Mouse (Mus musculus) embryonic facial prominence, embryonic 14.5 days (tissue): ENCODE results near the gene Spata1. TPM values are rescaled to one million over a fixed set of nuclear protein-coding genes. Genes with fewer than 3 reads are reported as not detected.

Source experiments
- ATAC-seq: fragments of 200-750 bp; cut with Nextera tagmentation; 2 replicates; pipeline ENCODE4 v1.8.0; 2017; ENCODE audit warnings: low read depth, moderate number of reproducible peaks, moderate TSS enrichment
- DNase-seq: peaks from one replicate; pipeline ENCODE4 v3.0.0-alpha.2; 2015; ENCODE audit warnings: low spot score
- H3K27ac ChIP-seq: fragments of 300-500 bp; sonication (generic); replicated peaks from 2 replicates; pipeline ENCODE4 v1.5.1; 2014; ENCODE audit warnings: low read depth, mild to moderate bottlenecking, low read length, moderate library complexity
- H3K27me3 ChIP-seq: fragments of 300-500 bp; sonication (generic); replicated peaks from 2 replicates; pipeline ENCODE4 v1.6.1; 2014; ENCODE audit warnings: low read length; ENCODE audit not compliant: control insufficient read depth, insufficient read depth
- H3K36me3 ChIP-seq: fragments of 300-500 bp; sonication (generic); 2 replicates; pipeline ENCODE4 v1.6.1; 2014; ENCODE audit warnings: low read length, mixed read lengths; ENCODE audit not compliant: control insufficient read depth, insufficient read depth
- H3K4me1 ChIP-seq: fragments of 300-500 bp; sonication (generic); 2 replicates; pipeline ENCODE4 v1.6.1; 2014; ENCODE audit warnings: antibody characterized with exemption, low read length; ENCODE audit not compliant: control insufficient read depth, insufficient read depth
- H3K4me2 ChIP-seq: fragments of 300-500 bp; sonication (generic); 2 replicates; pipeline ENCODE4 v1.6.1; 2014; ENCODE audit warnings: low read depth, mild to moderate bottlenecking, low read length, moderate library complexity, mixed read lengths
- H3K4me3 ChIP-seq: fragments of 300-500 bp; sonication (generic); 2 replicates; pipeline ENCODE4 v1.5.1; 2014; ENCODE audit warnings: low read depth, mild to moderate bottlenecking, low read length
- H3K9ac ChIP-seq: fragments of 300-500 bp; sonication (generic); 2 replicates; pipeline ENCODE4 v1.6.1; 2014; ENCODE audit warnings: low read depth, mild to moderate bottlenecking, low read length, moderate library complexity, mixed read lengths
- H3K9me3 ChIP-seq: fragments of 300-500 bp; sonication (generic); 2 replicates; pipeline ENCODE4 v1.6.1; 2016; ENCODE audit warnings: low read length; ENCODE audit not compliant: control insufficient read depth
- WGBS: fragments of 180-500 bp; shearing (Covaris S2); extraction: QIAGEN DNeasy Blood & Tissue Kit; methylation state at CpG from one replicate; pipeline ENCODE4 v1.1.7; 2014; 5-methylcytosine and 5-hydroxymethylcytosine counted together
- polyA plus RNA-seq: library from polyadenylated mRNA; unstranded; fragments of >200 nt; fragmentation: Nextera tagmentation; extraction: Ambion mirVana; gene quantifications from 2 replicates; pipeline ENCODE4 v1.2.1, GENCODE M21; 2014

Spata1 gene
- polyA plus RNA-seq, 1 experiment from 2014 or later, result 6.0 TPM

DNA sequence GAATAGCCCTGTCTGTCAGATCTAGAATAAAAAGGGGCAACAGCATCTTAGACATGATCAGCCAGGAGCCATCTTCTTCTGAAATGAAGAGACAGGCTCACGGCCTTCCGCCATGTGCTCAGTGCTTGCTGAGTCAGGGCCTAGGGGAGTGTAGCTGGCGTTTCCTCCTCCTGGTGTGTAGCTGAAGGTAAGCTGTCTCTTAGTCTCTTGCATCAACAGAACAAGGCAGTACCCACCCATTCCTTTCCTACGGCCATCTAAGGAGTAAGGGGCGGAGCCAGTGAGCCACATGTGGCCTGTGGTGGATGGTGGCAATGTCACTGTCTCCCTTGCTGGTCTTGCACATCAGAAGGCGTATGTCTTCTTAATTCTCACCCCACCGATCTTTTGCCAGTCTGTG lies 89.4 kb downstream of the Spata1 start:
- no peak overlapping the region for H3K27ac ChIP-seq
- H3K27me3 ChIP-seq, result no peaks in the 10 kb centered on the region
- no peaks in the 10 kb centered on the region for H3K9me3 ChIP-seq
- 86% methylated on average over 7 of the region's 7 CpGs for whole genome bisulfite sequencing
- no peak for DNase-seq
- ATAC-seq, result no peak
- no peak overlapping the region for H3K9ac ChIP-seq
- no peak overlapping the region for H3K4me2 ChIP-seq
- no peaks in the 10 kb centered on the region for H3K36me3 ChIP-seq
- H3K4me1 ChIP-seq, result peaks cover 14% of the 10 kb centered on the region
- no peak overlapping the region for H3K4me3 ChIP-seq

Other genes with a start within 250 kb of the Spata1 start
- 34.5 and 35.1 TPM in 2 replicates for gene Ssx2ip, start 95.1 kb downstream of the Spata1 start, polyA plus RNA-seq
- 10.5 and 12.7 TPM in 2 replicates for gene Ctbs, start 50.0 kb downstream of the Spata1 start, polyA plus RNA-seq
- 846 and 915 TPM in 2 replicates for gene Gng5, start 54 bp upstream of the Spata1 start, polyA plus RNA-seq
- 39.8 and 43.6 TPM in 2 replicates for gene Rpf1, start 21.7 kb upstream of the Spata1 start, polyA plus RNA-seq
- gene Uox, start 70.7 kb upstream of the Spata1 start, polyA plus RNA-seq, result 0.17 and 0.85 TPM in 2 replicates
- 0.10 TPM in 1 of 2 replicates, not detected in the other for gene Dnase2b, start 115.8 kb upstream of the Spata1 start, polyA plus RNA-seq
- not detected in 2 replicates for gene 4930503B20Rik, start 151.6 kb upstream of the Spata1 start, polyA plus RNA-seq
- 1.3 and 1.4 TPM in 2 replicates for gene Samd13, start 185.8 kb upstream of the Spata1 start, polyA plus RNA-seq